Mouse (Mus musculus): Measurements from ENCODE around the gene Ckap4. TPM values are rescaled to one million over a fixed set of nuclear protein-coding genes. Genes with fewer than 3 reads are reported as not detected.

Ckap4 gene
- polyA plus RNA-seq, 1 experiment = 58.8 TPM

GRCm38 (mm10) chr10:84515512-84515950 lies 18.3 kb downstream of the Ckap4 start:
- Histone ChIP-seq H3K27me3 (ENCODE audit: control insufficient read depth, insufficient read depth, insufficient read length) (no peaks in the 10 kb centered on the region), H3K4me3 (no peak overlapping the region), H3ac (ENCODE audit: control insufficient read depth, insufficient read length) (no peak overlapping the region), H3K79me2 (ENCODE audit: control insufficient read depth, insufficient read depth) (no peaks in the 10 kb centered on the region), H3K4me2 (ENCODE audit: low read depth) (no peak overlapping the region), H3K36me3 (ENCODE audit: control insufficient read depth, insufficient read depth) (no peaks in the 10 kb centered on the region)
- TF ChIP-seq MAX (IDR thresholded peaks at IDR 0.05; ENCODE audit: low read depth) (no peak), SRF (IDR thresholded peaks at IDR 0.05; ENCODE audit: control insufficient read depth, insufficient read length, low read depth) (no peak), POLR2A (IDR thresholded peaks at IDR 0.05; ENCODE audit: insufficient read length, low read depth) (no peak), TCF12 (IDR thresholded peaks at IDR 0.05; ENCODE audit: insufficient read depth, poor library complexity, severe bottlenecking) (no peak), E2F4 (IDR thresholded peaks at IDR 0.05; ENCODE audit: insufficient read depth) (no peak), USF1 (IDR thresholded peaks at IDR 0.05; ENCODE audit: low read depth) (no peak), MYOD1 (IDR thresholded peaks at IDR 0.05; ENCODE audit: control insufficient read depth in 1 of 3, insufficient read length in 2 of 3, low read depth in 2 of 3) (no peak), MYOG (IDR thresholded peaks at IDR 0.05; ENCODE audit: control insufficient read depth in 1 of 3, insufficient read depth in 1 of 3, insufficient read length in 2 of 3, low read depth in 2 of 3) (no peak), POLR2AphosphoS2 (IDR thresholded peaks at IDR 0.05; ENCODE audit: insufficient read length, low read depth) (no peak), REST (IDR thresholded peaks at IDR 0.05; ENCODE audit: insufficient read depth, insufficient read length) (no peak), TCF3 (IDR thresholded peaks at IDR 0.05; ENCODE audit: insufficient read length, low read depth) (no peak), CEBPB (IDR thresholded peaks at IDR 0.05; ENCODE audit: insufficient read depth, poor library complexity, severe bottlenecking) (no peak)

DNA sequence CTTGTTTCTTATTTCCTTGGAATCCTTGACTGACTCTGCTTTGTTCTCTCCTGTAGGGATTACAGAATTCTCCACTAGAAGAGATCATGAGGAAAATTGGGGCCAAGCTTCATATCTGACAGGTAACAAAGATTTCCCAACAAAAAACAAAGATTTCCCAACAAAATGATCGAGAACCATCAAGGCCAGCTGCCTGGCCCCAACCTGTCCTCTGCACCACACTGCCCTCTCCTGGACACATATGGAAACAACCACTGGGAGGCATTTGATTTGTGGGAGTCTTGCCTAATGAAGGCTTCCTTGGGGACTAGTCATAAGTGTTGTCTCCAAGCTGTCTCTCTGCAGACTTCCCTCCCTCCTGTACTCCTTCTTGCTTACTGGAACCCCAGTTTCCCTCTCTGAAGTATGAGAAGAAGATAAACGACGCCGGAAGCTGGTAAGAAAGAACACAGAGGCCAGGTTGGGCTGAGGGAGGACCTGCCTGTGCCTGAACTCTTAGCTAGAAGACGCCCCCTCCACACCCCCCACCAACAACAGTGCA lies 19.8 kb downstream of the Ckap4 start:
- no peaks in the 10 kb centered on the region for H3K79me2 ChIP-seq (ENCODE audit: control insufficient read depth, insufficient read depth)
- TF ChIP-seq E2F4 (IDR thresholded peaks at IDR 0.05; ENCODE audit: insufficient read depth) = no peak
- no peak for TF ChIP-seq USF1 (IDR thresholded peaks at IDR 0.05; ENCODE audit: low read depth)
- no peak for TF ChIP-seq MYOD1 (IDR thresholded peaks at IDR 0.05; ENCODE audit: control insufficient read depth in 1 of 3, insufficient read length in 2 of 3, low read depth in 2 of 3)
- no peak for TF ChIP-seq POLR2A (IDR thresholded peaks at IDR 0.05; ENCODE audit: insufficient read length, low read depth)
- TF ChIP-seq POLR2AphosphoS2 (IDR thresholded peaks at IDR 0.05; ENCODE audit: insufficient read length, low read depth) = no peak
- no peak for TF ChIP-seq MAX (IDR thresholded peaks at IDR 0.05; ENCODE audit: low read depth)
- no peak for TF ChIP-seq TCF3 (IDR thresholded peaks at IDR 0.05; ENCODE audit: insufficient read length, low read depth)
- TF ChIP-seq TCF12 (IDR thresholded peaks at IDR 0.05; ENCODE audit: insufficient read depth, poor library complexity, severe bottlenecking) = no peak
- TF ChIP-seq REST (IDR thresholded peaks at IDR 0.05; ENCODE audit: insufficient read depth, insufficient read length) = no peak
- TF ChIP-seq CEBPB (IDR thresholded peaks at IDR 0.05; ENCODE audit: insufficient read depth, poor library complexity, severe bottlenecking) = no peak
- no peak for TF ChIP-seq SRF (IDR thresholded peaks at IDR 0.05; ENCODE audit: control insufficient read depth, insufficient read length, low read depth)
- no peak for TF ChIP-seq MYOG (IDR thresholded peaks at IDR 0.05; ENCODE audit: control insufficient read depth in 1 of 3, insufficient read depth in 1 of 3, insufficient read length in 2 of 3, low read depth in 2 of 3)

DNA sequence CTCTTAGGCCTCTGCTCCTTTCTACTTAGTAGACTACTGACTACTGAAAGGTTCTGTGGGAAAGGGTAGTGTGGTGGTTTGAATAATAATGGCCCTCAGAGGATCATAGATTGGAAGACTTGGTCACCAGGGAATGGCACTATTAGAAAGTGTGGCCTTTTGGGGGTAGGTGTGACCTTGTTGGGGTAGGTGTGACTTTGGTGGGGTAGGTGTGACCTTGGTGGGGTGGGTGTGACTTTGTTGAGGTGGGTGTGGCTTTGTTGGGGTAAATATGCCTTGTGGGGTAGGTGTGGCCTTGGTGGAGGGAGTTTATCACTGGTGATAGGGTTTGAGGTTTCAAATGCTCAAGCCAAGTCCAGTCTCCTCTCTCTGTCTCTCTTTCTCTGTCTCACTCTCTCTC lies 21.1 kb downstream of the Ckap4 start:
- no peaks in the 10 kb centered on the region for H3K79me2 ChIP-seq (ENCODE audit: control insufficient read depth, insufficient read depth)
- TF ChIP-seq CEBPB (IDR thresholded peaks at IDR 0.05; ENCODE audit: insufficient read depth, poor library complexity, severe bottlenecking) = no peak
- no peak for TF ChIP-seq MAX (IDR thresholded peaks at IDR 0.05; ENCODE audit: low read depth)
- no peak for TF ChIP-seq USF1 (IDR thresholded peaks at IDR 0.05; ENCODE audit: low read depth)
- TF ChIP-seq SRF (IDR thresholded peaks at IDR 0.05; ENCODE audit: control insufficient read depth, insufficient read length, low read depth) = no peak
- TF ChIP-seq TCF12 (IDR thresholded peaks at IDR 0.05; ENCODE audit: insufficient read depth, poor library complexity, severe bottlenecking) = no peak
- TF ChIP-seq POLR2AphosphoS2 (IDR thresholded peaks at IDR 0.05; ENCODE audit: insufficient read length, low read depth) = no peak
- TF ChIP-seq POLR2A (IDR thresholded peaks at IDR 0.05; ENCODE audit: insufficient read length, low read depth) = no peak
- no peak for TF ChIP-seq TCF3 (IDR thresholded peaks at IDR 0.05; ENCODE audit: insufficient read length, low read depth)
- TF ChIP-seq MYOD1 (IDR thresholded peaks at IDR 0.05; ENCODE audit: control insufficient read depth in 1 of 3, insufficient read length in 2 of 3, low read depth in 2 of 3) = no peak
- no peak for TF ChIP-seq REST (IDR thresholded peaks at IDR 0.05; ENCODE audit: insufficient read depth, insufficient read length)
- no peak for TF ChIP-seq E2F4 (IDR thresholded peaks at IDR 0.05; ENCODE audit: insufficient read depth)
- TF ChIP-seq MYOG (IDR thresholded peaks at IDR 0.05; ENCODE audit: control insufficient read depth in 1 of 3, insufficient read depth in 1 of 3, insufficient read length in 2 of 3, low read depth in 2 of 3) = no peak
- H3ac ChIP-seq (ENCODE audit: control insufficient read depth, insufficient read length) = no peak overlapping the region
- H3K4me2 ChIP-seq (ENCODE audit: low read depth) = no peak overlapping the region
- no peak overlapping the region for H3K4me3 ChIP-seq
- no peaks in the 10 kb centered on the region for H3K36me3 ChIP-seq (ENCODE audit: control insufficient read depth, insufficient read depth)
- no peaks in the 10 kb centered on the region for H3K27me3 ChIP-seq (ENCODE audit: control insufficient read depth, insufficient read depth, insufficient read length)

More for the DNA sequence above, 19.8 kb downstream of the Ckap4 start:
- H3K4me3 ChIP-seq = no peak overlapping the region
- no peaks in the 10 kb centered on the region for H3K27me3 ChIP-seq (ENCODE audit: control insufficient read depth, insufficient read depth, insufficient read length)
- H3ac ChIP-seq (ENCODE audit: control insufficient read depth, insufficient read length) = no peak overlapping the region
- H3K4me2 ChIP-seq (ENCODE audit: low read depth) = no peak overlapping the region
- H3K36me3 ChIP-seq (ENCODE audit: control insufficient read depth, insufficient read depth) = no peaks in the 10 kb centered on the region

DNA sequence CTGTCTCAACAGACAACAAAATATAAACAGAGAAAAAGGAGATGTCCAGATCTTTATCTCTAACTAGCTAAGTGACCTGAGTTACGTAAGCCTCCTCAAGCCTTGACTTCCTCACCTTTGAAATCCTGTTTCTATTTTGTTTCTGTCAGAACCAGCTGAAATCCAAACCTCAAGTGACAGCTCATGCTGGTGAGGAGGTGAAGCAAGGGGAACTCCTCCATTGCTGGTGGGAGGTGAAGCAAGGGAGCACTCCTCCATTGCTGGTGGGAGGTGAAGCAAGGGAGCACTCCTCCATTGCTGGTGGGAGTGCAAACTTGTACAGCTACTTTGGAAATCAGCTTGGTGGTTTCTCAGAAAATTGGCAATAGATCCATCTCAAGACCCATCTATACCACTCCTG lies 25.3 kb downstream of the Ckap4 start:
- Histone ChIP-seq H3K79me2 (ENCODE audit: control insufficient read depth, insufficient read depth) (no peaks in the 10 kb centered on the region), H3K4me3 (no peak overlapping the region), H3K27me3 (ENCODE audit: control insufficient read depth, insufficient read depth, insufficient read length) (no peaks in the 10 kb centered on the region), H3K36me3 (ENCODE audit: control insufficient read depth, insufficient read depth) (no peaks in the 10 kb centered on the region), H3K4me2 (ENCODE audit: low read depth) (no peak overlapping the region), H3ac (ENCODE audit: control insufficient read depth, insufficient read length) (no peak overlapping the region)
- TF ChIP-seq POLR2A (IDR thresholded peaks at IDR 0.05; ENCODE audit: insufficient read length, low read depth) (no peak), POLR2AphosphoS2 (IDR thresholded peaks at IDR 0.05; ENCODE audit: insufficient read length, low read depth) (no peak)

DNA sequence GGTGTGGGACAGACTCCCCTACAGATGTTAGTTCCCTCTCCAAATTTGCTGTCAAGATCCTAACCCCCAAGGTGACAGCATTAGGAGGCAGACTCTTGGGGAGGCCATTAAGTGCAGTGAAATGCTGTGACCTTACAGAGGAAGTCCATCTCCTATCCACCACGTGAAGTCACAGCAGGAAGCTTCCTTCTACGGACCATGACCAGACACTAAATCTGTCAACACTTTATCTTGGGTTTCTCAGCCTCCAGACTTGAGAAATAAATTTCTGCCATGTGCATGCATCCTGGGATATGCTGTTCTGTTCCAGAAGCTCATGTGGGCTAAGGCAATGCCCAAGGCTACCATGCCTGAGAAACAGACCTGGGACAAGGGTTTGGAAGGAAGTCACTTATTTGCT lies 35.0 kb downstream of the Ckap4 start:
- no peak overlapping the region for H3ac ChIP-seq (ENCODE audit: control insufficient read depth, insufficient read length)
- H3K4me2 ChIP-seq (ENCODE audit: low read depth) = no peak overlapping the region
- H3K4me3 ChIP-seq = no peak overlapping the region
- H3K27me3 ChIP-seq (ENCODE audit: control insufficient read depth, insufficient read depth, insufficient read length) = no peaks in the 10 kb centered on the region
- no peaks in the 10 kb centered on the region for H3K36me3 ChIP-seq (ENCODE audit: control insufficient read depth, insufficient read depth)
- TF ChIP-seq MAX (IDR thresholded peaks at IDR 0.05; ENCODE audit: low read depth) (no peak), POLR2A (IDR thresholded peaks at IDR 0.05; ENCODE audit: insufficient read length, low read depth) (no peak), REST (IDR thresholded peaks at IDR 0.05; ENCODE audit: insufficient read depth, insufficient read length) (no peak), MYOG (IDR thresholded peaks at IDR 0.05; ENCODE audit: control insufficient read depth in 1 of 3, insufficient read depth in 1 of 3, insufficient read length in 2 of 3, low read depth in 2 of 3) (no peak), TCF12 (IDR thresholded peaks at IDR 0.05; ENCODE audit: insufficient read depth, poor library complexity, severe bottlenecking) (no peak), MYOD1 (IDR thresholded peaks at IDR 0.05; ENCODE audit: control insufficient read depth in 1 of 3, insufficient read length in 2 of 3, low read depth in 2 of 3) (no peak), POLR2AphosphoS2 (IDR thresholded peaks at IDR 0.05; ENCODE audit: insufficient read length, low read depth) (no peak), SRF (IDR thresholded peaks at IDR 0.05; ENCODE audit: control insufficient read depth, insufficient read length, low read depth) (no peak), E2F4 (IDR thresholded peaks at IDR 0.05; ENCODE audit: insufficient read depth) (no peak), CEBPB (IDR thresholded peaks at IDR 0.05; ENCODE audit: insufficient read depth, poor library complexity, severe bottlenecking) (no peak), USF1 (IDR thresholded peaks at IDR 0.05; ENCODE audit: low read depth) (no peak), TCF3 (IDR thresholded peaks at IDR 0.05; ENCODE audit: insufficient read length, low read depth) (no peak)
- H3K79me2 ChIP-seq (ENCODE audit: control insufficient read depth, insufficient read depth) = no peaks in the 10 kb centered on the region

Measured in myocyte (in vitro differentiated cells).